Mouse (Mus musculus) C2C12 (cell line): Measurements from ENCODE around the gene Plekhg3.

ENCODE experiments used
- CTCF ChIP-seq: IDR thresholded peaks from one replicate; pipeline ENCODE4 v1.5.1; 2011; ENCODE audit not compliant: control insufficient read depth, insufficient read depth, insufficient read length
- MYOD1 ChIP-seq: IDR thresholded peaks from one replicate; pipeline ENCODE4 v1.6.1; 2011; ENCODE audit warnings: low read depth; ENCODE audit not compliant: control insufficient read depth, insufficient read length
- USF1 ChIP-seq: IDR thresholded peaks from one replicate; pipeline ENCODE4 v1.6.1; 2011; ENCODE audit warnings: low read depth, mild to moderate bottlenecking, control low read depth, moderate library complexity

DNA sequence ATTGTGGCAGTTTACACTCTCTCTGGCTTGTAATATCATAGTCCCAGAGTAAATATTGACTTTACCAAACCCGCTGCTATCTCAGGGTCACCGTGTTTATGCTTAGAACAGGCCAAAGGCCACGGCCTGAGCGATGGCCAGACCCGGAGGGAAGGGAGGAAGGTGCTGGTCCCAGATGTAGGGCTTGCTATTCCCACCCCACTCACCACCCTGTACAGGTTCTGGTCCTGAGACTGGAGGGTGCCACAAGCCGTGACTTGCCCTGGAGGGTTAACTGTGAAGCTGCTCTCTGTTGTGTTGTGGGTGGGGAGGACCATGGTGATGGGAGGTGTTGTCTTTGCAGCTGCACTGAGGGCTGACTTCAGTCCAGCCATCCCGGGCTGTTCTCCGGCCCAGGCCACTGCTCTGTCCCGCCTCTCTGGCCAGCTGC lies 4.8 kb downstream of the Plekhg3 start:
- no peak for TF ChIP-seq CTCF
- no peak for TF ChIP-seq USF1
- TF ChIP-seq MYOD1, result no peak
